Mouse (Mus musculus) 3134 (cell line): ENCODE data around the gene Akr1a1.

Source experiments
- DNase-seq: peaks from one replicate; pipeline ENCODE4 v3.0.0-alpha.2; 2011; ENCODE audit warnings: low spot score; ENCODE audit not compliant: insufficient read length; ENCODE audit errors: extremely low read depth

The Akr1a1 gene

GRCm38 (mm10) chr4:116659916-116660315, 8.4 kb upstream of the Akr1a1 start:
- peak; percentile 54 for DNase-seq

GRCm38 (mm10) chr4:116659474-116659873, 8.0 kb upstream of the Akr1a1 start:
- no peak for DNase-seq

GRCm38 (mm10) chr4:116657971-116658370, 6.5 kb upstream of the Akr1a1 start:
- DNase-seq: no peak

- DNase-seq: no peak
Measured at GRCm38 (mm10) chr4:116655658-116656057, 4.2 kb upstream of the Akr1a1 start.

GRCm38 (mm10) chr4:116655100-116655499, 3.6 kb upstream of the Akr1a1 start:
- no peak for DNase-seq

- DNase-seq: no peak
Measured at GRCm38 (mm10) chr4:116653228-116653627, 1.7 kb upstream of the Akr1a1 start.

GRCm38 (mm10) chr4:116651797-116652135, 286 bp upstream of the Akr1a1 start:
- no peak for DNase-seq

- no peak for DNase-seq
Measured at GRCm38 (mm10) chr4:116650365-116650764, 1.1 kb downstream of the Akr1a1 start.

GRCm38 (mm10) chr4:116649411-116649810, 2.1 kb downstream of the Akr1a1 start:
- no peak for DNase-seq

GRCm38 (mm10) chr4:116645624-116646023, 5.9 kb downstream of the Akr1a1 start:
- no peak for DNase-seq

- no peak for DNase-seq
Measured at GRCm38 (mm10) chr4:116644326-116644725, 7.2 kb downstream of the Akr1a1 start.

GRCm38 (mm10) chr4:116642071-116642470, 9.4 kb downstream of the Akr1a1 start:
- DNase-seq: no peak

GRCm38 (mm10) chr4:116638821-116639220, 12.7 kb downstream of the Akr1a1 start:
- no peak for DNase-seq

GRCm38 (mm10) chr4:116635197-116635596, 16.3 kb downstream of the Akr1a1 start:
- DNase-seq: no peak

GRCm38 (mm10) chr4:116627722-116628662, 23.5 kb downstream of the Akr1a1 start, which contains the start of gene Nasp:
TSS of gene Nasp (minus strand) at chr4:116627941.
- DNase-seq: peak; percentile 58

- peak; percentile 89 for DNase-seq
Measured at GRCm38 (mm10) chr4:116627359-116627716, 24.1 kb downstream of the Akr1a1 start.

- no peak for DNase-seq
Measured at GRCm38 (mm10) chr4:116626658-116627358, 24.7 kb downstream of the Akr1a1 start.

- DNase-seq: no peak
Measured at GRCm38 (mm10) chr4:116624831-116625230, 26.6 kb downstream of the Akr1a1 start.

- no peak for DNase-seq
Measured at GRCm38 (mm10) chr4:116615237-116615636, 36.2 kb downstream of the Akr1a1 start.

GRCm38 (mm10) chr4:116612621-116613020, 38.9 kb downstream of the Akr1a1 start:
- DNase-seq: no peak

GRCm38 (mm10) chr4:116596978-116597881, 54.2 kb downstream of the Akr1a1 start:
- DNase-seq: peak; percentile 92
